Mouse (Mus musculus) brain, embryonic 18.5 days (tissue): ENCODE measurements at regions not wholly inside any gene's neighbourhood (a gene's known extent, or its start where the extent isn't known, plus 50 kb on each side); places are given as distances from the start of the nearest gene placed in this dataset.

Experiments
- DNase-seq: peaks from one replicate; pipeline ENCODE4 v3.0.0-alpha.2; 2012; ENCODE audit warnings: low read depth, low spot score

- no peak for DNase-seq
Measured at GRCm38 (mm10) chr11:113175323-113175722, 393.3 kb downstream of the Sox9 start.

- DNase-seq, result no peak
Measured at GRCm38 (mm10) chr11:113176183-113176582, 394.2 kb downstream of the Sox9 start.

- no peak for DNase-seq
Measured at GRCm38 (mm10) chr11:113178375-113178774, 396.4 kb downstream of the Sox9 start.

- DNase-seq, result no peak
Measured at GRCm38 (mm10) chr11:113180008-113180407, 398.0 kb downstream of the Sox9 start.

- DNase-seq, result no peak
Measured at GRCm38 (mm10) chr11:113182083-113182861, 400.2 kb downstream of the Sox9 start.

- no peak for DNase-seq
Measured at GRCm38 (mm10) chr11:113183556-113183955, 401.5 kb downstream of the Sox9 start.

- DNase-seq, result no peak
Measured at GRCm38 (mm10) chr11:113184095-113184494, 402.1 kb downstream of the Sox9 start.

GRCm38 (mm10) chr11:113187407-113187806 is 405.4 kb downstream of the Sox9 start:
- no peak for DNase-seq

- DNase-seq, result no peak
Measured at GRCm38 (mm10) chr11:113188263-113188920, 406.4 kb downstream of the Sox9 start.

- DNase-seq, result no peak
Measured at GRCm38 (mm10) chr11:113190006-113190405, 408.0 kb downstream of the Sox9 start.

- DNase-seq, result no peak
Measured at GRCm38 (mm10) chr11:113190520-113190919, 408.5 kb downstream of the Sox9 start.

- no peak for DNase-seq
Measured at GRCm38 (mm10) chr11:113191006-113191405, 409.0 kb downstream of the Sox9 start.

- peak; percentile 71 for DNase-seq
Measured at GRCm38 (mm10) chr11:113192086-113192856, 410.2 kb downstream of the Sox9 start.

- no peak for DNase-seq
Measured at GRCm38 (mm10) chr11:113194144-113194827, 412.3 kb downstream of the Sox9 start.
